Mouse (Mus musculus): ENCODE measurements around the gene Tmem131l. TPM values are rescaled to one million over a fixed set of nuclear protein-coding genes. Genes with fewer than 3 reads are reported as not detected.
"Not testable (repeated sequence)": the region's sequence is repeated elsewhere in the genome, so short reads cannot be mapped to it uniquely, and the experiment has no call there.

Tmem131l gene
- polyA plus RNA-seq, 1 experiment from 2014 or later: 49.9 TPM

- H3K4me1 ChIP-seq (replicated peaks; ENCODE audit: control insufficient read depth, insufficient read depth, low read length): no peaks in the 10 kb centered on the region
- H3K4me3 ChIP-seq (ENCODE audit: low read depth, low read length): no peak overlapping the region
- DNase-seq (ENCODE audit: low spot score) (no peak), ATAC-seq (replicated peaks; ENCODE audit: low FRiP score, low TSS enrichment, low read depth) (no peak)
- no peaks in the 10 kb centered on the region for H3K9me3 ChIP-seq (ENCODE audit: control insufficient read depth, low read length)
- H3K36me3 ChIP-seq (ENCODE audit: control insufficient read depth, insufficient read depth, low read length): peaks cover 56% of the 10 kb centered on the region
- H3K4me2 ChIP-seq (ENCODE audit: low read length): no peak overlapping the region
- no peaks in the 10 kb centered on the region for H3K27me3 ChIP-seq (replicated peaks; ENCODE audit: control insufficient read depth, insufficient read depth, low read length)
- 94% methylated on average over 9 of the region's 9 CpGs for WGBS
- no peak overlapping the region for H3K9ac ChIP-seq (ENCODE audit: low read length)
- no peak overlapping the region for H3K27ac ChIP-seq (ENCODE audit: low read depth)
Measured at GRCm38 (mm10) chr3:83898246-83898645, 141.7 kb downstream of the Tmem131l start.

- Histone ChIP-seq H3K9me3 (ENCODE audit: control insufficient read depth, low read length) (no peaks in the 10 kb centered on the region), H3K27me3 (replicated peaks; ENCODE audit: control insufficient read depth, insufficient read depth, low read length) (no peaks in the 10 kb centered on the region), H3K9ac (ENCODE audit: low read length) (no peak overlapping the region), H3K36me3 (ENCODE audit: control insufficient read depth, insufficient read depth, low read length) (peaks cover 37% of the 10 kb centered on the region), H3K4me3 (ENCODE audit: low read depth, low read length) (no peak overlapping the region), H3K4me1 (replicated peaks; ENCODE audit: control insufficient read depth, insufficient read depth, low read length) (no peaks in the 10 kb centered on the region), H3K4me2 (ENCODE audit: low read length) (no peak overlapping the region), H3K27ac (ENCODE audit: low read depth) (no peak overlapping the region)
- 41% methylated on average over 3 of the region's 3 CpGs for WGBS
- DNase-seq (ENCODE audit: low spot score) (no peak), ATAC-seq (replicated peaks; ENCODE audit: low FRiP score, low TSS enrichment, low read depth) (no peak)
Measured at GRCm38 (mm10) chr3:83895811-83896210, 144.2 kb downstream of the Tmem131l start.

DNA sequence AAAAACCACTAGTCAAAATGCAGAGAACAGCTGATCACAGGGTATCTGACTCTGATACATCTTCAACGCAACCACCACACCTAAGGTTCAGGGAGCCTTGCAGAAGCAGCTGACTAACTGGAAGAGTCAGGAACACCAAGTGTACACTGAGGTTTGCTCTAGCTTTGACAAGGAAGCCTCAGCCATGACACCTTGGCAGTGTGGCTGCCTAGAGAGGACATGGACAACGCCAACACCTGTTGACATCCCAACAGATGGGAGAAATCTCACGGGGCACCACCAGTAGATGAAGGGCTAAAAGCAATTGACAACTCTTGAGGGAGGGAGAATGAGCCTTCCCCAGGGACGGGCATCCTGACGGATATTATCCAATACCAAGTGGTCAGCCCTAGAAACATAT lies 144.9 kb downstream of the Tmem131l start:
- Histone ChIP-seq H3K9ac (ENCODE audit: low read length) (no peak overlapping the region), H3K27me3 (replicated peaks; ENCODE audit: control insufficient read depth, insufficient read depth, low read length) (no peaks in the 10 kb centered on the region), H3K27ac (ENCODE audit: low read depth) (no peak overlapping the region), H3K4me2 (ENCODE audit: low read length) (no peak overlapping the region), H3K4me3 (ENCODE audit: low read depth, low read length) (no peak overlapping the region), H3K9me3 (ENCODE audit: control insufficient read depth, low read length) (no peaks in the 10 kb centered on the region), H3K36me3 (ENCODE audit: control insufficient read depth, insufficient read depth, low read length) (peaks cover 31% of the 10 kb centered on the region), H3K4me1 (replicated peaks; ENCODE audit: control insufficient read depth, insufficient read depth, low read length) (no peaks in the 10 kb centered on the region)
- no peak for ATAC-seq (replicated peaks; ENCODE audit: low FRiP score, low TSS enrichment, low read depth)
- 92% methylated on average over 5 of the region's 5 CpGs for WGBS
- DNase-seq (ENCODE audit: low spot score): no peak

GRCm38 (mm10) chr3:83885163-83885562 lies 154.8 kb downstream of the Tmem131l start:
- H3K27me3 ChIP-seq (replicated peaks; ENCODE audit: control insufficient read depth, insufficient read depth, low read length): no peaks in the 10 kb centered on the region
- DNase-seq (ENCODE audit: low spot score): no peak
- no peaks in the 10 kb centered on the region for H3K4me1 ChIP-seq (replicated peaks; ENCODE audit: control insufficient read depth, insufficient read depth, low read length)
- H3K27ac ChIP-seq (ENCODE audit: low read depth): no peak overlapping the region
- no peaks in the 10 kb centered on the region for H3K36me3 ChIP-seq (ENCODE audit: control insufficient read depth, insufficient read depth, low read length)
- ATAC-seq (replicated peaks; ENCODE audit: low FRiP score, low TSS enrichment, low read depth): no peak
- no peaks in the 10 kb centered on the region for H3K9me3 ChIP-seq (ENCODE audit: control insufficient read depth, low read length)
- no peak overlapping the region for H3K4me2 ChIP-seq (ENCODE audit: low read length)
- H3K4me3 ChIP-seq (ENCODE audit: low read depth, low read length): no peak overlapping the region
- no peak overlapping the region for H3K9ac ChIP-seq (ENCODE audit: low read length)
- 44% methylated on average over 2 of the region's 2 CpGs for WGBS

DNA sequence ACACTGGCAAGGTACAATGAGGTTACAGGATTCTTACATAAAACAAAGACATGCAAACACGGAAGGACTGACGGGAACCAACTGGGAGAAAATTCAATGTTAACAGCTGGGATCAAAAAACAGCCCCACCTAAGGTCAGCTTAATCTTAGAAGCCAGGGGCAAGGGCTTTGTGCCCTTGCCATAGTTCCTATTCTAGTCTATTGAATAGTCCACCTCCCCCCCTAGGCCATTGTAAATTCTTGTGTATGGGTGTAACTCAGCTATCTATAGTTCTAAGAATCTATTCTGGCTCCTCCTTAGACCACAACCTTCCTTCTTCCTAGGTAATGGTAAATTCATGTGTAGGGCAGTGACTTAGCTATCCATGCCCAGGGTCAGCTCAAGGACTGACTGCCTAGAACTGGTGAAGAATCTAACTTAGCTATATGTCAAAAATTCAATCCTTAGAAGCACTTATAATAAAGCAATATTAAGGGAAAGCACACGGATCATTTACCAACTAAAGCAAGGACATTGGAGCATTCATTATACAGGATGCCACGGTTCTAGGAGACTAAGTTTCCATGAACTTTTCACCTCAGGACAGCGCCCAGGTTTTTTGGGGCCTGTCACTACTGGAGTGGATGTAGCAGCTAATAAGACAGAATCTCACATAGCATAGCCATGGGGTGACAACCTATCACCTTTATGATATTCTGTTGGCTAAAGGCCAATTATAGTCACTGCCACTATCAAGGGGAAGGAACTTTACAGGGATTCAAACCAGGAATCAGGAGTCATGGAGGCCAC lies 160.5 kb downstream of the Tmem131l start:
- not testable (repeated sequence) for H3K9me3 ChIP-seq (ENCODE audit: control insufficient read depth, low read length); H3K36me3 ChIP-seq (ENCODE audit: control insufficient read depth, insufficient read depth, low read length); H3K27me3 ChIP-seq (replicated peaks; ENCODE audit: control insufficient read depth, insufficient read depth, low read length); H3K9ac ChIP-seq (ENCODE audit: low read length); H3K4me1 ChIP-seq (replicated peaks; ENCODE audit: control insufficient read depth, insufficient read depth, low read length); DNase-seq (ENCODE audit: low spot score); H3K27ac ChIP-seq (ENCODE audit: low read depth); H3K4me2 ChIP-seq (ENCODE audit: low read length); H3K4me3 ChIP-seq (ENCODE audit: low read depth, low read length); ATAC-seq (replicated peaks; ENCODE audit: low FRiP score, low TSS enrichment, low read depth)
- 89% methylated on average over 5 of the region's 5 CpGs for WGBS

DNA sequence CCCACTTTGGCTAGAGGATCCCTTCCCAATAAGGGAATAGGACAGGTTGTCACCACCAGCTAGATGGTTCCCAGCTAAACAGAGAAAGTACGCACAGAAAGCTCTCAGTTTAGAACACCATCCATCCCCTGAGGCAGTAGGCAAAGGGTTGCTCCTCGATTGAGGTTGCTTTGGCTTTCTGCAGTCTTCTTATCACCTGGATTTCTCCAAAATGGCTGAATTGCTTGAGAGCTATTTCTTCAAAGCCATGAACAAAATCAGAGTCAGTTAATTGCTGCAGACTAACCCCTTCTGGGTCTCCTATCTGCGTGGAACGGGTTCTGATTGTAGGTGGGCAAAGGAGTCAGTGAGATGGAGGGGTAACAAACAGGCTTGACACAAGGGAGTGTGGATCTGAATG lies 161.2 kb downstream of the Tmem131l start:
- DNase-seq (ENCODE audit: low spot score) (no peak), ATAC-seq (replicated peaks; ENCODE audit: low FRiP score, low TSS enrichment, low read depth) (no peak)
- H3K27me3 ChIP-seq (replicated peaks; ENCODE audit: control insufficient read depth, insufficient read depth, low read length): no peaks in the 10 kb centered on the region
- no peaks in the 10 kb centered on the region for H3K36me3 ChIP-seq (ENCODE audit: control insufficient read depth, insufficient read depth, low read length)
- no peaks in the 10 kb centered on the region for H3K4me1 ChIP-seq (replicated peaks; ENCODE audit: control insufficient read depth, insufficient read depth, low read length)
- H3K4me3 ChIP-seq (ENCODE audit: low read depth, low read length): no peak overlapping the region
- H3K4me2 ChIP-seq (ENCODE audit: low read length): no peak overlapping the region
- 90% methylated on average over 4 of the region's 4 CpGs for WGBS
- H3K9me3 ChIP-seq (ENCODE audit: control insufficient read depth, low read length): no peaks in the 10 kb centered on the region
- H3K27ac ChIP-seq (ENCODE audit: low read depth): no peak overlapping the region
- no peak overlapping the region for H3K9ac ChIP-seq (ENCODE audit: low read length)

GRCm38 (mm10) chr3:83876299-83876698 lies 163.7 kb downstream of the Tmem131l start:
- Histone ChIP-seq H3K27ac (ENCODE audit: low read depth) (no peak overlapping the region), H3K4me2 (ENCODE audit: low read length) (no peak overlapping the region), H3K4me1 (replicated peaks; ENCODE audit: control insufficient read depth, insufficient read depth, low read length) (no peaks in the 10 kb centered on the region), H3K27me3 (replicated peaks; ENCODE audit: control insufficient read depth, insufficient read depth, low read length) (no peaks in the 10 kb centered on the region), H3K9me3 (ENCODE audit: control insufficient read depth, low read length) (no peaks in the 10 kb centered on the region), H3K36me3 (ENCODE audit: control insufficient read depth, insufficient read depth, low read length) (no peaks in the 10 kb centered on the region), H3K9ac (ENCODE audit: low read length) (no peak overlapping the region), H3K4me3 (ENCODE audit: low read depth, low read length) (no peak overlapping the region)
- no peak for DNase-seq (ENCODE audit: low spot score)
- 62% methylated on average over 4 of the region's 4 CpGs for WGBS
- ATAC-seq (replicated peaks; ENCODE audit: low FRiP score, low TSS enrichment, low read depth): no peak

- H3K27me3 ChIP-seq (replicated peaks; ENCODE audit: control insufficient read depth, insufficient read depth, low read length); ATAC-seq (replicated peaks; ENCODE audit: low FRiP score, low TSS enrichment, low read depth); H3K4me3 ChIP-seq (ENCODE audit: low read depth, low read length); H3K4me1 ChIP-seq (replicated peaks; ENCODE audit: control insufficient read depth, insufficient read depth, low read length); DNase-seq (ENCODE audit: low spot score); H3K4me2 ChIP-seq (ENCODE audit: low read length); H3K27ac ChIP-seq (ENCODE audit: low read depth); H3K36me3 ChIP-seq (ENCODE audit: control insufficient read depth, insufficient read depth, low read length); H3K9me3 ChIP-seq (ENCODE audit: control insufficient read depth, low read length); H3K9ac ChIP-seq (ENCODE audit: low read length): not testable (repeated sequence)
- 93% methylated on average over 2 of the region's 2 CpGs for WGBS
Measured at GRCm38 (mm10) chr3:83875078-83875477, 164.9 kb downstream of the Tmem131l start.

DNA sequence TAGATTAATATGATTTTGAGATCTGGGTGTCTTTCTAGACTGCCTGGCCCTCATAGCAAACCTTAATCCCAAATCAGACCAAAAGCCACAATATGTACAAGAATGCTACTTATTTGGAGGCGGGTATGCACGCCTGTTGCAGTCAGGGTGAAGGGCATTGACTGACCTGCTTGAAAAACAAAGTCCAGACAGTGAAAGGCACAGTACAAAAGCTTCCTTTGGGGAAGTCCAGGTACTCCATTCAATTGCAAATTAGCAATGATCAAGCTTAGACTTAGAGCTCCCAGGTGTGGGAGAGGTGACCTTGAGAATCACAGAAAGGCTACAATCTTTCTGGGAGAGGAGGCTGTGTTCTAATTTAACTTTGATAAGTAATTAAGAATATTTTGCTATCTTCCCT lies 167.1 kb downstream of the Tmem131l start:
- not testable (repeated sequence) for H3K9ac ChIP-seq (ENCODE audit: low read length); H3K4me2 ChIP-seq (ENCODE audit: low read length); H3K4me3 ChIP-seq (ENCODE audit: low read depth, low read length); H3K4me1 ChIP-seq (replicated peaks; ENCODE audit: control insufficient read depth, insufficient read depth, low read length); H3K9me3 ChIP-seq (ENCODE audit: control insufficient read depth, low read length); H3K27me3 ChIP-seq (replicated peaks; ENCODE audit: control insufficient read depth, insufficient read depth, low read length); ATAC-seq (replicated peaks; ENCODE audit: low FRiP score, low TSS enrichment, low read depth); H3K36me3 ChIP-seq (ENCODE audit: control insufficient read depth, insufficient read depth, low read length); DNase-seq (ENCODE audit: low spot score); H3K27ac ChIP-seq (ENCODE audit: low read depth)
- WGBS: 90% methylated on average over 2 of the region's 2 CpGs

Data from intestine, embryonic 14.5 days (tissue).